Mouse (Mus musculus): ENCODE measurements at regions not wholly inside any gene's neighbourhood (a gene's known extent, or its start where the extent isn't known, plus 50 kb on each side); places are given as distances from the start of the nearest gene placed in this dataset.

DNA sequence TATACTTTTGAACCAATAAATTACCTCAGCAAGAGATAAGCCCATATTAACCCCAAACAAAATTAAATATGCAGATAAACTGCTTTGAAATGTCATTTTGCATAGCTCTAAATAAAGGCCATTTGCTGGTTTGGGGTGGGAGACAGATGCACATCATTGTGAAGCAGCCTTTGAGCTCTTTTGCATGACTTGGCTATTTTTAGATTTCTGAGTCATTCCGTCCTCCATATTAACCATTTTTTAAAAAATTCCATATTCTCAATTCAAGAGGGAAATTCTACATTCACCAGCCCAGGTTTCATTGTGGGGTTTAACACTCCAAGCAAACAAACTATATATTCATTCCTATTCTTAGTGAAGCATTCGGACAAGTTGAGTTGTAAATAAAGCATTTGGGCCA, 177.6 kb upstream of the Pde3a start:
- H3K4me3 ChIP-seq (ENCODE audit: control insufficient read depth in 1 of 2, insufficient read depth in 1 of 2, low read depth in 2 of 2, low read length in 2 of 2) = no peak overlapping the region
- H3K27ac ChIP-seq (ENCODE audit: control insufficient read depth, low read depth, low read length) = no peak overlapping the region
- no peaks in the 10 kb centered on the region for H3K79me2 ChIP-seq (ENCODE audit: control insufficient read depth, insufficient read depth, low read length, poor library complexity)
- no peak for DNase-seq (ENCODE audit: low read depth, low spot score)
- no peaks in the 10 kb centered on the region for H3K4me1 ChIP-seq (ENCODE audit: control insufficient read depth in 1 of 2, insufficient read depth in 2 of 2, low read length in 2 of 2)
- H3K9ac ChIP-seq (ENCODE audit: control insufficient read depth, low read depth, low read length, poor library complexity, severe bottlenecking) = no peak overlapping the region
- H3K36me3 ChIP-seq (ENCODE audit: control insufficient read depth in 1 of 2, insufficient read depth in 2 of 2, low read length in 2 of 2) = no peaks in the 10 kb centered on the region
- H3K9me3 ChIP-seq (replicated peaks; ENCODE audit: insufficient read depth, low read length) = no peaks in the 10 kb centered on the region
- TF ChIP-seq NELFE (IDR thresholded peaks at IDR 0.05; ENCODE audit: low read depth, low read length) (no peak), KAT2A (conservative IDR thresholded peaks at IDR 0.05; ENCODE audit: low read depth, low read length) (no peak), SMC3 (IDR thresholded peaks at IDR 0.05; ENCODE audit: low read depth, low read length) (no peak), TAL1 (IDR thresholded peaks at IDR 0.05; ENCODE audit: low read length) (no peak), GATA1 (IDR thresholded peaks at IDR 0.05; ENCODE audit: low read depth, low read length) (no peak), ZNF384 (IDR thresholded peaks at IDR 0.05; ENCODE audit: low read depth, low read length) (no peak), ETS1 (IDR thresholded peaks at IDR 0.05; ENCODE audit: low read depth, low read length) (no peak), GABPA (IDR thresholded peaks at IDR 0.05; ENCODE audit: low read depth, low read length) (no peak), POLR2A (IDR thresholded peaks at IDR 0.05; ENCODE audit: control insufficient read depth in 1 of 2, insufficient read depth in 1 of 2, low read depth in 1 of 2, low read length in 2 of 2, poor library complexity in 1 of 2) (no peak), ZMIZ1 (IDR thresholded peaks at IDR 0.05; ENCODE audit: low read depth, low read length) (no peak), MAX (IDR thresholded peaks at IDR 0.05; ENCODE audit: low read length) (no peak), UBTF (IDR thresholded peaks at IDR 0.05; ENCODE audit: borderline replicate concordance, insufficient read depth, low read depth, low read length) (no peak)
- H3K27me3 ChIP-seq (ENCODE audit: control insufficient read depth in 1 of 2, insufficient read depth in 2 of 2, low read length in 2 of 2) = no peaks in the 10 kb centered on the region

DNA sequence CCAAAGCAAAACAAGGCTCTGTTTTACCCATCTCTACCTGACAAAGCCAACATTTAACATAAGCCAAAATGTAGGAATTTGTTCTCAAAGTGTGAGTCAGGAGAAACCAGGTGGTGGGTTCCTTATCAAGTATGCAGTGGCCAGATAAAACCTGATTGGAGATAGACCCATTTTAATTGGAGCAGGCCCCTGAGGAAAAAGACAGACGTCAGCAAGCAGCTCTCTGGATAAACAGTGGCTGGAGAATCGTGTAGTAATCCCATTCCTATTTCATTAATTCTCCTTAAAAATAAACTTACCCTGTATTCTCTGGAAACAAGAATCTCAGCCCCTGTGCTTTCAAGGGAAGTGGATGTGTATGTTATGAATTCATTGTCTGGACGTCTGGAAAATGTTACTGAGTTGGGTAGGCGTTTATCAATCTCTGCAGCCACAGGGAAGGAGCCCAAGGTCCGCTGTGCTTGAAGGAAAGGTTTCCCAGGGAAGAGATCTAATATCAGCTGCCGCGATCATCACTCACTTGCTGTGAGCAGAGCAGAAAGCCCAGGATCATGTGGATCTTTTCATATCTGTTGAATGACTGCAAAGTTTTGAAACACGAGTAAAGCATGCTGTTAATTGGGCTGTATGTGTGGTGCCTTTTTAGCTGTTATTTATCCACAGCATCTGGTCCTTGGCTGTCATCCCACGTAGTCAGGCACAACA, 157.8 kb upstream of the Pde3a start:
- TF ChIP-seq E2F4 (IDR thresholded peaks at IDR 0.05; ENCODE audit: borderline replicate concordance, low read depth, low read length) = no peak
- no peak for TF ChIP-seq NELFE (IDR thresholded peaks at IDR 0.05; ENCODE audit: low read depth, low read length)
- TF ChIP-seq ZMIZ1 (IDR thresholded peaks at IDR 0.05; ENCODE audit: low read depth, low read length) = no peak
- TF ChIP-seq POLR2A (IDR thresholded peaks at IDR 0.05; ENCODE audit: control insufficient read depth in 1 of 2, insufficient read depth in 1 of 2, low read depth in 1 of 2, low read length in 2 of 2, poor library complexity in 1 of 2) = no peak
- TF ChIP-seq POLR2AphosphoS5 (IDR thresholded peaks at IDR 0.05; ENCODE audit: borderline replicate concordance, low read depth, low read length) = no peak
- TF ChIP-seq MEF2A (IDR thresholded peaks at IDR 0.05; ENCODE audit: extremely low read depth, insufficient replicate concordance, low read depth, low read length, poor library complexity, severe bottlenecking) = no peak
- no peak for TF ChIP-seq SMC3 (IDR thresholded peaks at IDR 0.05; ENCODE audit: low read depth, low read length)
- no peak for TF ChIP-seq ZC3H11A (IDR thresholded peaks at IDR 0.05; ENCODE audit: low read depth, low read length)
- no peak for TF ChIP-seq HCFC1 (IDR thresholded peaks at IDR 0.05; ENCODE audit: low read depth, low read length)
- no peak for TF ChIP-seq ETS1 (IDR thresholded peaks at IDR 0.05; ENCODE audit: low read depth, low read length)
- TF ChIP-seq GATA1 (IDR thresholded peaks at IDR 0.05; ENCODE audit: low read depth, low read length) = no peak
- no peak for TF ChIP-seq BHLHE40 (IDR thresholded peaks at IDR 0.05; ENCODE audit: borderline replicate concordance, low read depth, low read length)
- no peak for TF ChIP-seq ZKSCAN1 (IDR thresholded peaks at IDR 0.05; ENCODE audit: low read depth, low read length)
- TF ChIP-seq KAT2A (conservative IDR thresholded peaks at IDR 0.05; ENCODE audit: low read depth, low read length) = no peak
- TF ChIP-seq ELF1 (IDR thresholded peaks at IDR 0.05; ENCODE audit: low read depth, low read length) = no peak
- TF ChIP-seq USF2 (IDR thresholded peaks at IDR 0.05; ENCODE audit: borderline replicate concordance in 1 of 2, insufficient read depth in 1 of 2, low read depth in 1 of 2, low read length in 2 of 2) = no peak
- no peak for TF ChIP-seq NRF1 (IDR thresholded peaks at IDR 0.05; ENCODE audit: insufficient read depth, low read depth, low read length, poor library complexity, severe bottlenecking)
- TF ChIP-seq TCF12 (IDR thresholded peaks at IDR 0.05; ENCODE audit: low read depth, low read length) = no peak
- Histone ChIP-seq H3K79me2 (ENCODE audit: control insufficient read depth, insufficient read depth, low read length, poor library complexity) (no peaks in the 10 kb centered on the region), H3K36me3 (ENCODE audit: control insufficient read depth in 1 of 2, insufficient read depth in 2 of 2, low read length in 2 of 2) (no peaks in the 10 kb centered on the region), H3K27me3 (ENCODE audit: control insufficient read depth in 1 of 2, insufficient read depth in 2 of 2, low read length in 2 of 2) (no peaks in the 10 kb centered on the region), H3K4me3 (ENCODE audit: control insufficient read depth in 1 of 2, insufficient read depth in 1 of 2, low read depth in 2 of 2, low read length in 2 of 2) (no peak overlapping the region), H3K27ac (ENCODE audit: control insufficient read depth, low read depth, low read length) (no peak overlapping the region), H3K4me1 (ENCODE audit: control insufficient read depth in 1 of 2, insufficient read depth in 2 of 2, low read length in 2 of 2) (no peaks in the 10 kb centered on the region), H3K9ac (ENCODE audit: control insufficient read depth, low read depth, low read length, poor library complexity, severe bottlenecking) (no peak overlapping the region), H3K9me3 (replicated peaks; ENCODE audit: insufficient read depth, low read length) (no peaks in the 10 kb centered on the region)
- no peak for DNase-seq (ENCODE audit: low read depth, low spot score)

All from MEL (cell line).